Mouse (Mus musculus) frontal cortex, adult 2 months (tissue): ENCODE measurements around the gene Ldhd. TPM values are rescaled to one million over a fixed set of nuclear protein-coding genes. Genes with fewer than 3 reads are reported as not detected.

Experiments
- DNase-seq, 2 experiments: peaks; one replicate each; pipeline ENCODE4 v3.0.0; 2022; ENCODE audit warnings: low spot score in 1 of 2; ENCODE audit errors: extremely low spot score in 1 of 2
- polyA plus RNA-seq: library from polyadenylated mRNA; depleted of rRNA; stranded (reverse); fragments of >200 nt; gene quantifications from 2 replicates; pipeline ENCODE4 v1.2.3, GENCODE M21; 2012

Gene Ldhd
- polyA plus RNA-seq, 1 experiment: 18.2 TPM

DNA sequence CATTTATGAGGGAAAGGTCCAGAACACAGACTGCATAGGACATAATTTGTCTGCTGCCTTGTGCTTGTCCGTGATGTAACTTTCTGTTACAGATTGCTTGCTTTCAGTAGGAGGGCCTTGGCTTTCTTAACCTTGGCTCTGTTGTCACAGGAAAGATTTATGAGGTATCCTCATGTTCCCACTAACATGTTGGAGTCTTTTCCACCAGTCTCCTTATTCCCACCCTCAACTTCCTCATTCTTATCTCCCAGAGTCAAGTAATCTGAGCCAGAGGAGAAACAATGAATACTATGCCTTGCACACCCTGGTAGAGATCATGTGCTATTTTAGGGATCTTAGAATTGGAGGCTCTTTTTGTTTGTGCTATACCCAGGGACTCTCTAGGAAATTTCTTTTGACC, 32.9 kb downstream of the Ldhd start:
- no peak for DNase-seq

DNA sequence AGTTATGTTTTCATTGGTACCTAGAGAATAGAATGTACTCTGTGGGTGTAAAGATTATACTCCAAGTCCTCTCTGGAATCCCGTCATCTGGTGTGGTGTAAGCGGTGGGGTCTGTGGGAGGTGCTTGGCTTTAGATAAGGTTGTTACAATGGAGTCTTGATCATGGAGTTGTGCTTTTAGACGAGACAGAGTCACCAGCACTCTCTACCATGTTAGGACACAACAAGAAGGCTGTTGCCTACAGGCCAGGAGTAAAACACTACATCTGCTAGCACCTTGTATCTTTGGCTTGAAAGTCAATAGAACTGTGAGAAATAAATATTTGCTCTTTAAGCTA, 33.7 kb downstream of the Ldhd start:
- no peak for DNase-seq

DNA sequence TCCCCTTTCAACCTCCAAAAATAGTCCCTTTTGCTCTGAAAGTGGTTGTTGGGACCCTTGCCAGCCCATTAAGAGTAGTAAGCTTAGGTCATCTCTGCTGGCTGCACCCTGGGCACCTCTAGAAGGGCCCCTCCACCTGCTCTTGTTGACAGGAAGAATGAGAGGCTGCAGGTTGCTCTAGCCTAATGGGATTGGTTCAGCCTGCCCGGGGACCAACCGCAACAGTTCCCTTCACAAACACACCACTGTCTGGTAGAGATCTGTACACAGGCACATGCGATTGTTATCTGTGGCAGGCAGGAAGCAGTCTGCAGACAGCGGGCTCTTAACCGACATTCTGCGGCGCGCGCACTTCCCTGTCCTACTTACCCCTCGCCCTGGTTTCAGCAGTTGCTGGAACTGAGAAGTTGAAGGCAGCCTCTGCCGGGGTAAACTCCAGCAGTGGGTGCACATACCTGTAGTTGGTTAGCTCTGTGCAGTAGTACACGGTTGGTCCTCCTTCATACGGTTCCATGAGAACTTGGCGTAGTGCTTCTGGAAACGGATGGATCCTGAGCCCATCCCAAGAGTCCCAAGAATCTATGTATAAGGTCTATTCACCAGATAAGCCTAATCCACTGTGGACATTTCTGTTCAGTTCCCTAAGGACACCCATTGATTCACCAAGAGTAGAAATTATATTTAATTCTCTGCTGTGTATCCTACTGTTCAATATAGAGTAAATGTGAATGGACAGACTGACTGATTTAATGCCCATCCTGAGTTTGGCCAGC, 34.3 kb downstream of the Ldhd start:
- peak in 1 of 2 experiments; percentile 19 for DNase-seq

DNA sequence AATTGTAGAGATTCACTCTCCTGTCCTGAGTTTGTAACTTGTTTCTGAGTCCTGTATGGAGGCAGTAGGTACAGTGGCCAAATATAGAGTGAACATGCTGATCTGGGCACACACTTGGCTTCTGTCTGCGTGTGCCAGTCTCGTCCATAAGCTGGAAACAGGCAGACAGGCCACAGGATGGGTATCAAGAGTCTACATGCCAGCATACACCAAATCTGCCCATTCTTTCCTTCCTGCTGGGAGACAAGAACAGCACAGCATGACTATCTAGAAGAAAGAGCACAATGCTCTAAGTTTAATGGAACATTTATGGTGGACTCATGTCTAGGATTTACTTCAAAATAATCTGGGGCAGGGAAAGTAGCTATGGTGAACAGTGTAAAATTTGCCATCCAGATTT, 35.2 kb downstream of the Ldhd start:
- no peak for DNase-seq

DNA sequence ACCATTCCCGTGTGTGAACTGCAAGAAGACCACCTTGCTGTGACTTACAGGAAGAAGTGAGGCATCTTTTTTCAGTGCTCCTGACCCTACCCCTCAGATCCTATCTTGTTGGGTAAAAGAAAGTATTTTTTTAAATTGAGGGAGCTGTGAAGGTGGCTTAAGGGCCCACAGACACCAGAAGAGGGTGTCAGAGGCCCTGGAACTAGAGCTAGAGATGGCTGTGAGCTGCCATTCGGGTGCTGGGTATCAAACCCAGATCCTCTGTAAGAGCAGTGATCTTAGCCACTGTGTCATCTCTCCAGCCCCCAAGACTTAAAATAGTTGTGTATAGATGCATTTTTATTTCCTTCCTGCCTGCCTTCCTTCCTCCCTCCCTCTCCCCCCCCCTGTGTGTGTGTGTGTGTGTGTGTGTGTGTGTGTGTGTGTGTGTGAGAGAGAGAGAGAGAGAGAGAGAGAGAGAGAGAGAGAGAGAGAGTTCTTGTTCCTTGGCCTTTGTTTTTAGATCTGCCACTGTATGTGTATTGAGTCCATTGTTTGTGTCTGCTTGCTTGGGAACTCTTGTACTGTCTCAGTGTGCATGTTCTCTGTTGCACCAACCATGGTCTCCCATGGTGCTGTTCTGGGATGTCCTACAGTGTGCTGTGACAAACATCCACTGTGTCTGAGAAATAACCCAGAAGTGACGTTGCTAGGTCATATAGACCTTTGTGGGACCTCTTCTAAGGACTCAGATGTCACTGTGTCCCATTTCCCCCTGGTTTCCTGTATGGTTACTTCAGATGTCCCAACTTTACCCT, 35.9 kb downstream of the Ldhd start:
- DNase-seq: no peak

- no peak for DNase-seq
These were observed 37.7 kb downstream of the Ldhd start for GRCm38 (mm10) chr8:111592390-111592910.

DNA sequence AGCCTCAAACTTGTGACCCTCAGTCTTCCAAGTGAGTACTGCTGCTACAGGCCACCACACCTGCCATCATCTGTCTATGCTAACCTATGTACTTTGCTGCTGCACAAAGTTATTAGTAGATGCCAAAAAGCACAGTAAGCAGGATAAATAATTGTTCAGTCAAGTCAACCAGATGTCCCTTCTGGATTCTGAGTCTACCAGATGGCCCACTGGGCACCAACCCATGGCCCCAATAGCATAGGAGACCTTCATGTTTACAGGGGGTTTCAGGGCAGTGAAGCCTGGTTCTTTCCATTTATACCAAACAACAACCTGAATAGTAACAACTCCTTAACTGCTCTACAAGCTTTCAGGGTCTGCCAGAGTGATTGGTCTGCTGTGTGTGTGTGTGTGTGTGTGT, 39.0 kb downstream of the Ldhd start:
- DNase-seq: no peak

GRCm38 (mm10) chr8:111590214-111590613, 40.0 kb downstream of the Ldhd start:
- DNase-seq: no peak

DNA sequence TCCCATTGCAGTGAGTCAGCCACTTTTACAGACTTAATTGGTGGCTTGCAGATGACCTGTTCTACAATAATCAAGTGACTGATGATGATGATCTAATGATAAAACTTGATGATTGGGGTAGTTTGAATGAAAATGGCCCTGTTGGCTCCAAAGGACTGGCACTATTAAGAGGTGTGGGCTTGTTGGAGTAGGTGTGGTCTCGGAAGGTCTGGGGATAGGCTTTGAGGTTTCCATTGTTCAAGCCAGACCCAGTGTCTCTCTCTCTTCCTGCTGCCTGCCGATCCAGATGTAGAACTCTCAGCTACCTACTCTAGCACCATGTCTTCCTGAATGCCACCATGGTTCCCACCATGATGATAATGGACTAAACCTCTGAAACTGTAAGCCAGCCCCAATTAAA, 41.8 kb downstream of the Ldhd start:
- DNase-seq: no peak

DNA sequence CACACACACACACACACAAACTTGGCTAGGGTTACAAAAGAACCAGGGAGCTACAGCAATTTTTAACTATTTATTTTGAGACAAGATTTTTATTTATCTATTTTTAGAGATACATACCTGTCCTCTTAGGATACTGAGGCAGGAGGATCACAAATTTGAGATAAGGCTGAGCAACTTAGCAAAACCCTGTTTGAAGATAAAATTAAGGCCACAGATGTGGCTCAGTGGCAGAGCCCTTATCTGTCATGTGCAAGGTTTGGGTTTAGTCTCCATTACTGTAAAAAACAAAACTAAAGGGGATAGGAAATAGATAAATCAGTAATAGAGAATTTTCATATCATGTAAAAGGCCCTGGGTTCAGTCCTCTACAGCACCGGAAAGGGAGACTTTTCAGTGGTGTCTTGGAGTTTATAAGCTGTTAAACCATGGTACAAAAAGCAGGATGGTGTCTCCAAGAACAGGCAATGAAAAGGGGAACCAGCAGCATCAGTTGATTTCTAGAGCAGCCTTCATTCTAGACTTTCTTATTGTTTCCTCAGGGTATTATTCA, 42.6 kb downstream of the Ldhd start:
- no peak for DNase-seq

DNA sequence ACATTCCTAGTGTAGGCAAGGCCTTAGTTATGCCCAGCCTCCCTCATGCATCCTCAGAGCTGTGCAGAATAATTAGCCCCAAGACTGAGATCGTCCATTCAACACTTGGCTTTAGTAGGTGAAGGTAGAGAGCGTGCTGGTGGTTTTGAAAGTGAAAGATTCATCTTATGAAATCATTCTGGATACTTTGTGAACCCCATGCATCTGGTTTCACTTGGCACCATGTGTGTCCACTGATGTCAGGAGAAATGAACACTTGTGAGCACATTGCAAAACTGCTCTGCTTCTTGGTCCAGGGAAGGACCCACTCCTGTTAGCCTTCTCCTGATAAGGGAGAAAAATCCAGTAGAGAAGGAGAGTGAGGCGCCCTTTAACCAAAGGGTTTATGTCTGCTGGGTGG, 45.2 kb downstream of the Ldhd start:
- no peak for DNase-seq

DNA sequence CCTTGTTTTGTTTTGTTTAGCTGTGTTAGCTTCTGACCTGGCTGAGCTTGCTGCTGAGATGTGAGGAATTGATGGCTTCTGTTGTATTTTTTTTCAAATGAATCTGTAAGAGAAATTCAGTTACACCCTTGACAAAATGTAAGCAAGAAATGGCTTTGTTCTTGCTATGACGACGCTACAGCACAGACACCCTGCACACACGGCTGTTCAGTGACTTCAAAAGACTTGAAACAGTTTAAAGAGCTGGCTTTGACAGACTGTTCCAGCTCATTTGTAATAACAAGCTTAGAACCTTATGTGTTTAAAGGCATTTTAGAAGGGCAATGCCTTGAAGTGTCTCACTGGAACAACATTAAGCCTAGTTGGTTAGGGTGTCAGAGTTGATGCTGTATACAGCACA, 47.8 kb downstream of the Ldhd start:
- no peak for DNase-seq

GRCm38 (mm10) chr8:111580306-111580705, 49.9 kb downstream of the Ldhd start:
- no peak for DNase-seq

DNA sequence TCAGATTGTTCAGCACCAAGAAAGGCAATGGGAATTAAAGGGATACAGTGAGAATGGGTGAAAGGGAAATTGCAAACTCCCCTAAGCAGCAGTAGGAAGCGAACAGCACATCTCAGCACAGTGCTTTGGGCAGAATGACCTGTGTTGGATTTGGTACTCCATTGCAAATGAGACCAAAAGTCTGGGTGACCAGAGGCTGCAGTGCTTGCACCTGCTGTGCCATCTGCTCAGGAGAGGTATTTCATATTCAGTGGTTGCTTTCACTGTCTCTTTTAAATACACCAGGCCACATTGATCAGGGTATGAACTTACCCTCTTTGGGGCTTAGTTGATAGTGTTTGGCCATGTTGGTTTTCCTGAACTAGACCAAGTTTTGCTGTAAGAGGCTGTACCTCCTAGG, 50.9 kb downstream of the Ldhd start:
- DNase-seq: no peak

GRCm38 (mm10) chr8:111577880-111578533, 52.2 kb downstream of the Ldhd start:
- no peak for DNase-seq

GRCm38 (mm10) chr8:111576501-111576900, 53.7 kb downstream of the Ldhd start:
- DNase-seq: peak in 1 of 2 experiments; percentile 49

DNA sequence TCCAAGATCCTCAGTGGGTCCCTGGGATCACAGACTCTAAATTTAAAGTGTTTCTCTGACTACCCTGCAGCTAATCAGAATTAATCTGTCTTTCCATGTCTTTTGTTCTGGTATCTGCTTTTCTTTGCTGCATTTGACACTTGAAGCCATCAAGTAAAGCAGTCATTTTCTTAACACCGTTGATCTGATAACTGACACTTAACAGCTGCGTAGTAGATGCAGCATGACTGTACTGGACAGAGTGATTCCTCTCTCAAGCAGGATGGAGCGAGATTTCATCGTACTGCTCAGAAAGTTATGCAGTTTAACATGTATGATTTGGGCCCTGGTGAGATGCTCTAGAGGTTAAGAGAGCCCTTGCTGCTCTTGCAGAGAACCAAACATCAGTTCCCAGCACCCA, 54.7 kb downstream of the Ldhd start:
- no peak for DNase-seq

- no peak for DNase-seq
These were observed 56.2 kb downstream of the Ldhd start for GRCm38 (mm10) chr8:111574016-111574415.
